In genomic region chr4:129625496-129625895, GRCm38 (mm10) we compare ENCODE assay signal across 9 mouse cellular contexts. TPM values are rescaled to one million over a fixed set of nuclear protein-coding genes. Genes with fewer than 3 reads are reported as not detected.
DNase-seq lines count a peak whose midpoint lies in the region; ATAC-seq and TF ChIP-seq lines count a peak whose summit lies in the region.
"Had no signal": no experiment of that assay in that cellular context is flagged by ENCODE, and none has a peak within 500 bp of the region (broad histone marks: within the 10 kb centered on the region; RNA-seq: fewer than 3 reads in every experiment).

No protein-coding gene starts in this region.

- ATAC-seq in limb, embryonic 15.5 days (ENCODE audit: insufficient number of reproducible peaks, low FRiP score, low TSS enrichment, low read depth): no peak
- no peak for ATAC-seq in stomach, embryonic 16.5 days (ENCODE audit: insufficient read depth, low FRiP score)

- H3K9ac ChIP-seq in limb, embryonic 15.5 days: no peak overlapping the region
- H3K9ac ChIP-seq in stomach, embryonic 16.5 days (ENCODE audit: low read length): no peak overlapping the region

- H3K27me3 ChIP-seq in limb, embryonic 15.5 days: no peaks in the 10 kb centered on the region
- no peaks in the 10 kb centered on the region for H3K27me3 ChIP-seq in stomach, embryonic 16.5 days (ENCODE audit: control insufficient read depth, insufficient read depth, low read length)

- H3K4me3 ChIP-seq in gastrocnemius, adult 2 months: no peak overlapping the region
- H3K4me3 ChIP-seq in limb, embryonic 15.5 days: no peak overlapping the region
- H3K4me3 ChIP-seq in stomach, embryonic 16.5 days (replicated peaks; ENCODE audit: low read length): no peak overlapping the region

- no peaks in the 10 kb centered on the region for H3K9me3 ChIP-seq in limb, embryonic 15.5 days
- no peaks in the 10 kb centered on the region for H3K9me3 ChIP-seq in stomach, embryonic 16.5 days (replicated peaks; ENCODE audit: control insufficient read depth, low read length)

- H3K4me1 ChIP-seq in limb, embryonic 15.5 days: peaks cover 41% of the 10 kb centered on the region
- H3K4me1 ChIP-seq in stomach, embryonic 16.5 days (ENCODE audit: control insufficient read depth, insufficient read depth, low read length): peaks cover 18% of the 10 kb centered on the region

- no peak for TF ChIP-seq CTCF in gastrocnemius, adult 2 months (IDR thresholded peaks at IDR 0.05)

- intact Hi-C loops in gastrocnemius, adult 2 months (cut with DNase I): loop anchor here (2.0 kb wide), 1 partner anchor 15 kb away; the partner anchor contains the start of gene Txlna

- peak overlapping the region; percentile 79; the same call in 1 of the 2 replicates for H3K4me2 ChIP-seq in limb, embryonic 15.5 days
- H3K4me2 ChIP-seq in stomach, embryonic 16.5 days (ENCODE audit: low read depth, low read length): peak overlapping the region; percentile 80

- no peak for DNase-seq in gastrocnemius, adult 2 months
- no peak for DNase-seq in gastrocnemius, postnatal 4 days (ENCODE audit: low spot score in 2 of 2)
- DNase-seq in retina, embryonic 14.5 days (ENCODE audit: low spot score): peak; percentile 13
- DNase-seq in retina, postnatal 1 day: no peak
- no peak for DNase-seq in Muller cell, postnatal 12 days (ENCODE audit: inconsistent ontology term)
- DNase-seq in left cerebral cortex, adult 11 months (ENCODE audit: low spot score): no peak
- DNase-seq: right cerebral cortex, postnatal 25 days had no signal

- peaks cover 50% of the 10 kb centered on the region for H3K36me3 ChIP-seq in limb, embryonic 15.5 days
- H3K36me3 ChIP-seq in stomach, embryonic 16.5 days (ENCODE audit: control insufficient read depth, insufficient read depth, low read length): peaks cover 14% of the 10 kb centered on the region

- 44% methylated on average over 4 of the region's 4 CpGs for WGBS in limb, embryonic 15.5 days
- WGBS in stomach, embryonic 16.5 days: 42% methylated on average over 4 of the region's 4 CpGs

- H3K27ac ChIP-seq in gastrocnemius, adult 2 months: peak overlapping the region; percentile 96
- H3K27ac ChIP-seq in limb, embryonic 15.5 days: peak overlapping the region; percentile 89
- peak overlapping the region; percentile 92; the same call in 1 of the 2 replicates for H3K27ac ChIP-seq in stomach, embryonic 16.5 days (ENCODE audit: low read length)

RNA-seq across cellular contexts. Expression of gene Ccdc28b, which starts 1.7 kb away (rescaled TPM):
- 10 to 100 TPM; 31.1 to 38.4 TPM for total RNA-seq in gastrocnemius, adult 2 months (2021)
- 10 to 100 TPM; 44.7 to 51.2 TPM for total RNA-seq in gastrocnemius, postnatal 4 days (2021)
- polyA plus RNA-seq in limb, embryonic 15.5 days (2015; fragmentation: Nextera tagmentation; extraction: Ambion mirVana): 50.8 and 50.9 TPM in 2 replicates
- polyA plus RNA-seq in stomach, embryonic 16.5 days (2015; fragmentation: Nextera tagmentation; extraction: Ambion mirVana): 49.6 and 58.4 TPM in 2 replicates

RNA-seq across cellular contexts. Expression of gene Iqcc, which starts 6.6 kb away (rescaled TPM):
- 10 to 100 TPM in 1 of 2 experiments, 1 to 10 TPM in 1; 9.0 to 10.8 TPM for total RNA-seq in gastrocnemius, adult 2 months (2021)
- 10 to 100 TPM; 13.2 to 13.6 TPM for total RNA-seq in gastrocnemius, postnatal 4 days (2021)
- 28.2 and 29.6 TPM in 2 replicates for polyA plus RNA-seq in limb, embryonic 15.5 days (2015; fragmentation: Nextera tagmentation; extraction: Ambion mirVana)
- 27.4 and 34.7 TPM in 2 replicates for polyA plus RNA-seq in stomach, embryonic 16.5 days (2015; fragmentation: Nextera tagmentation; extraction: Ambion mirVana)

RNA-seq across cellular contexts. Expression of gene Dcdc2b, which starts 11.4 kb away (rescaled TPM):
- total RNA-seq in gastrocnemius, adult 2 months (2021): 1 to 10 TPM in 1 of 2 experiments, under 1 TPM in 1; 0.77 to 3.1 TPM
- 1 to 10 TPM; 1.6 to 2.7 TPM for total RNA-seq in gastrocnemius, postnatal 4 days (2021)
- polyA plus RNA-seq in limb, embryonic 15.5 days (2015; fragmentation: Nextera tagmentation; extraction: Ambion mirVana): 2.4 TPM in 2 replicates
- polyA plus RNA-seq in stomach, embryonic 16.5 days (2015; fragmentation: Nextera tagmentation; extraction: Ambion mirVana): 1.3 and 3.0 TPM in 2 replicates

RNA-seq across cellular contexts. Expression of gene Txlna, which starts 15.4 kb away (rescaled TPM):
- 10 to 100 TPM; 19.7 to 21.1 TPM for total RNA-seq in gastrocnemius, adult 2 months (2021)
- 10 to 100 TPM; 53.7 to 56.0 TPM for total RNA-seq in gastrocnemius, postnatal 4 days (2021)
- polyA plus RNA-seq in limb, embryonic 15.5 days (2015; fragmentation: Nextera tagmentation; extraction: Ambion mirVana): 84.9 and 92.7 TPM in 2 replicates
- 65.3 and 69.8 TPM in 2 replicates for polyA plus RNA-seq in stomach, embryonic 16.5 days (2015; fragmentation: Nextera tagmentation; extraction: Ambion mirVana)

RNA-seq across cellular contexts. Expression of gene Tmem234, which starts 25.0 kb away (rescaled TPM):
- total RNA-seq in gastrocnemius, adult 2 months (2021): 10 to 100 TPM; 29.8 to 31.9 TPM
- 10 to 100 TPM; 65.2 to 68.4 TPM for total RNA-seq in gastrocnemius, postnatal 4 days (2021)
- 192 and 199 TPM in 2 replicates for polyA plus RNA-seq in limb, embryonic 15.5 days (2015; fragmentation: Nextera tagmentation; extraction: Ambion mirVana)
- 181 and 190 TPM in 2 replicates for polyA plus RNA-seq in stomach, embryonic 16.5 days (2015; fragmentation: Nextera tagmentation; extraction: Ambion mirVana)
